Mouse (Mus musculus) heart, postnatal 14 days (tissue): Measurements from ENCODE around the gene Nr2e3. TPM values are rescaled to one million over a fixed set of nuclear protein-coding genes. Genes with fewer than 3 reads are reported as not detected.

Source experiments
- total RNA-seq, 2 experiments: library from RNA; stranded (reverse); gene quantifications; 2 replicates each; pipeline ENCODE4 v1.2.3; 2021

Nr2e3 gene
- total RNA-seq, 2 experiments from 2014 or later: not detected

Other genes starting within 250 kb of the Nr2e3 start
- gene Senp8, start 209.9 kb downstream of the Nr2e3 start, total RNA-seq: 1 to 10 TPM; 6.3 to 7.8 TPM
- 10 to 100 TPM; 13.7 to 19.8 TPM for gene Myo9a, start 209.8 kb downstream of the Nr2e3 start, total RNA-seq